Mouse (Mus musculus): ENCODE results near the gene Adprm.
"Not testable (repeated sequence)": the region's sequence is repeated elsewhere in the genome, so short reads cannot be mapped to it uniquely, and the experiment has no call there.

Adprm gene

DNA sequence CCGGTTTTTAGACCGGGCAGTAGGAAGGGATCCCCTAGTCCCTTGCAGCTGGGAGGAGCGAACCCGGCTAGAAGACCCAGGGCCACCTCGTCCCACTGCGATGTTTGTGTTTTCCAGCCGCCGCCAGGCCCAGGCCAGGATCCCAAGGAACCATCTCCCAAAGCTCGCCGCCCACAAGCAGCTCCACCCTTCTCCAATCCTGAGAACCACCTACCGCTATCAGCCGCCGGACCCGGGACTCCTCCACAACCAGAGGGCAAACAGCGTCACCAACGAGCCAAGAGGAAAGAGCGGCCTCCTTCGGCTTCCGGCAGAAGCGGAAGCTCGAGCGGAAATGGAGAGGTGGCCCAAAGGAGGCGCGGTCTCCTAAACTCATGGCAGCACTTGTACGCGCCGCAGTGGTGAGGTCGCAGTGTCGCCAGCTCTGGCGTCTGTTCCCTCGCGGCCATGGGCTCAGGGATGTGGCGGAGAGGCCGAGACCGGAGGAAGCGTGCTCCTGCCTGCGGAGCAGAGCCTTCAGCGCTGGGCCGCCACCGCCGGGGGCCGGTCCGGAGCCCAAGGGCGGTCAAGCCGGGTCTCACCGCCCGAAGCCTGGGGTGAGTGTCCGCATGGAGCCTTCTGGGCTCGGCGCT lies at the start of gene Adprm, which contains the start of gene Sco1:
Adprm (minus strand) TSS at position 274 of the 632 bp plus-strand sequence.
Sco1 (plus strand) TSS at position 350 of the 632 bp plus-strand sequence.
- in situ Hi-C loops (cut with MboI, MseI), result no loop called here

DNA sequence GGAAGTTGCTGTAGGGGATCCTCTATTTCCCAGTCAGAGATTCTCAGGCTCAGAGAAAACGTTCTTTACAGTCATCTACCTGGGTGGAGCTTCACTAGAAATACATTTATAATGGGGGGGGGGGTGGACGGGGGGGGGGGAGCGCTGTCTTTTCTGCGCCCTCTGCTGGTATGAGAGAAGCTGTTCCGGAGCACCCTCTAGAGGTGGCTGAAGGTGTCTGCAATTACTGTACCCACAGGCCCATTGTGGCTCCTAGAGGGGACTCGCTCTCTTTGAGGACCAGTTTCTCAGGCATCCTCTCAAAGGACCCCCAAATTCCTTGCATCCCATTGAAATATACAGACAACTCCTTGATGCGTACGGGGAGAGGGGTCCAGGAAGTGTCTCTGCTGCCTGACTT lies 49.3 kb upstream of the Adprm start:
- in situ Hi-C loops (cut with MboI, MseI), result no loop called here

DNA sequence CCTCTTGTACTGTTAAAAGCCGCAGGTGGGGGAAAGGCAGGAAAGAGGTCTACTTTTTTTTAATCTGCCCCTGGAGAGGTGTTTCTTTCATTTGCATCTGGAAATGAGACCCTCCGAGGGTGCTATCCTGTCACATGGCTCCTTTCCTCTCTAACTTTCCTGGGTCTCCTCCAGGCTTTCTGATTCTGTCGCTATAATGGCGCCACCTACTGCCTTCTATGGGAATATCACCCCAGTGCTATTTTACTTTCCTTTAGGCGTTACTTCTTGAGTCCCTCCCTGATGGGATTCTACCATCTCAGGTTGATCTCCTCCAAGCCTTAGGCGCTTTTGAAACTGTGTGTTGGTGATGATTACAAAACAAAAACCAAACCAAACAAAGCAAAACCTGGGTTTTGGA lies 47.8 kb upstream of the Adprm start:
- in situ Hi-C loops (cut with MboI, MseI), result no loop called here

DNA sequence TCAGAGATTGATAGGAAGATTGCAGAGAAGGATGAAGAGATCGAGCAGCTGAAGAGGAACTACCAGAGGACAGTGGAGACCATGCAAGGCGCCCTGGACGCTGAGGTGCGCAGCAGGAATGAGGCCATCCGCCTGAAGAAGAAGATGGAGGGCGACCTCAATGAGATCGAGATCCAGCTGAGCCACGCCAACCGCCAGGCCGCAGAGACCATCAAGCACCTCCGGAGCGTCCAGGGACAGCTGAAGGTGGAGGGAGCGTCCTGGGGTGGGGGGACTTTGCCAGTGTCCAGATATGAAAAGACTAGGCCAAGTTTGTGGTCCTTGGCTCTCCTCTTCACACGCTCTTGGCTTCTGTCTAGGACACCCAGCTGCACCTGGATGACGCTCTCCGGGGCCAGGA lies 46.8 kb upstream of the Adprm start:
- in situ Hi-C loops (cut with MboI, MseI), result loop anchor here (5.0 kb wide), 1 partner anchor 197 kb away; no protein-coding TSS in a partner anchor

DNA sequence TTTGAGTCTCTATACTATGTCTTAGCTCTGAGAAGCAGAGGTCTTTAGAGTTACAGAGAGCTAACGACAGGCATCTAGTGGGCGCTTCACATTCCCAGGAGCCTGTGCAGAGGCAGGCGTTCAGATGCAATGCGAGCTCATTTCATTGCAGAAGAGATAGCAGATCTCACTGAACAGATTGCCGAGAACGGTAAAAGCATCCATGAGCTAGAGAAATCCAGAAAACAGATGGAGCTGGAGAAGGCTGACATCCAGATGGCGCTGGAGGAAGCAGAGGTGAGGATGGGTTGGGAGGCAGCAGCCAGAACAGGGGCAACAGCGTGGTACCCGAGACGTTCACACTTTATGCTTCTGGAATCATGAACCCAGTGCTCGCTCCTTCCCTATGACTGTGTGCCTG lies 46.0 kb upstream of the Adprm start:
- in situ Hi-C loops (cut with MboI, MseI), result loop anchor here (5.0 kb wide), 1 partner anchor 196 kb away; no protein-coding TSS in a partner anchor

DNA sequence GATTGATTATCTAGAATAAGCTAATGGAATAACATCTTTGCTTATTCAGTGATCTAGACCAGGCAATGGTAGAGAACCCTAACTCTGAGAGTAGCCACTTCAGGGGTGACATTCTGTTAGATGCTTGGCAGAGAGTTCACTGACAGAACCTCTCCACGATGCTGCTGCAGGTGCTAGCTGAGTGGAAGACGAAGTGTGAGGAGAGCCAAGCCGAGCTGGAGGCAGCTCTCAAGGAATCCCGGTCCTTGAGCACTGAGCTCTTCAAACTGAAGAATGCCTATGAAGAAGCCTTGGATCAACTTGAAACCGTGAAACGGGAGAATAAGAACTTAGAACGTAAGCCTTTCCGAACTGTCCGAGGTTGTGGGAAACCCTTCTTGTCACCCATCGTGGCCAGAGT lies 45.3 kb upstream of the Adprm start:
- in situ Hi-C loops (cut with MboI, MseI), result loop anchor here (5.0 kb wide), 1 partner anchor 195 kb away; no protein-coding TSS in a partner anchor

DNA sequence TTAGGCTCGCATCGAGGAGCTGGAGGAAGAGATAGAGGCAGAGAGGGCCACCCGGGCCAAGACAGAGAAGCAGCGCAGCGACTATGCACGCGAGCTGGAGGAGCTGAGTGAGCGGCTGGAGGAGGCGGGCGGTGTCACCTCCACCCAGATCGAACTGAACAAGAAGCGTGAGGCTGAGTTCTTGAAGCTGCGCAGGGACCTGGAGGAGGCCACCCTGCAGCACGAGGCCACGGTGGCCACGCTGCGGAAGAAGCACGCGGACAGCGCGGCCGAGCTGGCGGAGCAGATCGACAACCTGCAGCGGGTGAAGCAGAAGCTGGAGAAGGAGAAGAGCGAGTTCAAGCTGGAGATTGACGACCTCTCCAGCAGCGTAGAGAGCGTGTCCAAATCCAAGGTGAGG lies 42.1 kb upstream of the Adprm start:
- in situ Hi-C loops (cut with MboI, MseI), result no loop called here

DNA sequence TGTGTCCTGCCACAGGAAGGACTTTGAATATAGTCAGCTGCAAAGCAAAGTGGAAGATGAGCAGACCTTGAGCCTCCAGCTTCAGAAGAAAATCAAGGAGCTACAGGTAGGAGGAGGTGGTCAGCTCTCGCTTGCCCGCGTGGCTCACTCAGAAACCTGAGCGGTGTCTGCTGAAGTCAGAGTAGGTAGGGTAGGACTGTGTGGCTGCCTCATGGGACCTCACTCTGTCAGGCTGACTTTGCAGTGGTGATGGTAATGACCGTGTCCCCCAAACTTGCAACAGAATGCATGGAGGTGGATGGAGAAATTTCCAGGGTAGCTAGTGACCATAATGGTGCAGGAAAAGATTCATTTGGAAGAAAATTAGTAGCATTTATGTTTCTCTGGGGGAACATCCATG lies 41.3 kb upstream of the Adprm start:
- in situ Hi-C loops (cut with MboI, MseI), result no loop called here

DNA sequence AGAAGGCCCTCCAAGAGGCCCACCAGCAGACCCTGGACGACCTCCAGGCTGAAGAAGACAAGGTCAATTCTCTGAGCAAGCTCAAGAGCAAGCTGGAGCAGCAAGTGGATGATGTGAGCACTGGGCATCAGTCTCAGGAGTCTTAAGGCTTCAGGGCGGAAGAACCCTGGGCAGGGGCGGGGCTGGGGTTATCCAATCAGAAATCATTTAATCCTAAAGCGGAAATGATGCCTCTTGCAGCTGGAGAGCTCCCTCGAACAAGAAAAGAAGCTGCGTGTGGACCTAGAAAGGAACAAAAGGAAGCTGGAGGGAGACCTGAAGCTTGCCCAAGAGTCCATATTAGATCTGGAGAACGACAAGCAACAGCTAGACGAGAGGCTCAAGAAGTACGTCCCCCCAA lies 40.8 kb upstream of the Adprm start:
- in situ Hi-C loops (cut with MboI, MseI), result no loop called here

DNA sequence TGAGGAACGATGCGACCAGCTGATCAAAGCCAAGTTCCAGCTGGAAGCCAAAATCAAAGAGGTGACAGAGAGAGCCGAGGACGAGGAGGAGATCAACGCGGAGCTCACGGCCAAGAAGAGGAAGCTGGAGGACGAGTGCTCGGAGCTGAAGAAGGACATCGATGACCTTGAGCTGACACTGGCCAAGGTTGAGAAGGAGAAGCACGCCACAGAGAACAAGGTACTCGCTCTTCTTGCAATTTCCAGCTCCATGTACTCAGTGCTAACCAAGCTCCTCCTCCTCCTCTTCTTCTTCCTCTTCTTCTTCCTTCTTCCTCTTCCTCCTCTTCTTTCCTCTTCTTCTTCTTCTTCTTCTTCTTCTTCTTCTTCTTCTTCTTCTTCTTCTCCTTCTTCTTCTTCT lies 40.0 kb upstream of the Adprm start:
- in situ Hi-C loops (cut with MboI, MseI), result not testable (repeated sequence)

DNA sequence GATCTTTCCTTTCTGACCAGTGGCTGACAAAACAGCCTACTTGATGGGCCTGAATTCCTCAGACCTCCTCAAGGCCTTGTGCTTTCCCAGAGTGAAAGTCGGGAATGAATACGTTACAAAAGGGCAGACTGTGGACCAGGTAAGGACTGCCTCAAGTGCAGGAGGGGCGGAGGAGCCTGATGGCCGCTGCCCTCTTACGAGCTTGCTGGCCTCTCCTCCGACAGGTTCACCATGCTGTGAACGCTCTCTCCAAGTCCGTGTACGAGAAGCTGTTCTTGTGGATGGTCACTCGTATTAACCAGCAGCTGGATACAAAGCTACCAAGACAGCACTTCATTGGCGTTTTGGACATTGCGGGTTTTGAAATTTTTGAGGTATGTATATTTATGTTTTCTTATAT lies 34.8 kb upstream of the Adprm start:
- in situ Hi-C loops (cut with MboI, MseI), result no loop called here

DNA sequence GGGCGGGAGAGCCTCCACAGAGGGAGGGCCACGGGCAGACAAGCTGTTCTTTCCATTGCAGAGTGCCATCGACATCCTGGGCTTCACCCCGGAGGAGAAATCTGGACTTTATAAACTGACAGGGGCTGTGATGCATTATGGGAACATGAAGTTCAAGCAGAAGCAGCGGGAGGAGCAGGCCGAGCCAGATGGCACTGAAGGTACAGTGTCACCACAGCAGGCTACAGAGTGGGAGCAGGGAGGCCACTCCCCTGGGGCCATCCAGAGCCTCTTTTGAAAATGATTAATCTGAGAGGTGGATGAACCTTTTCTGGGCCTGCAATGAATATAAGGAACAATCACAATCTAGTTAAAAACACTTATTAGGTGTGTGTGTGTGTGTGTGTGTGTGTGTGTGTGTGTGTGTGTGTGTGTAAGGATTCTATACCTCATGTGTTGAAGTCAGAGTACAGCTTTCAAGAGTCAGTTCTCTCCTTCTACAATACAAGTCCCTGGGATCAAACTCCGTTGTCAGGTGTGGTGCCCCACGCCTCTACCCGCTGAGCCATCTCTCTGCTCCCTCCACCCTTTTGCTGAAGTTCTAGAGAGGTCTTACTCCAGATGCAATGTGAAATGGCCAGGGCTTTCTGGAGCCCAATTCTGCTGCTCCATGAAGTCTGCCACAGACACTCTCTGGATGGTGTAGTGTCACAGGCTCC lies 34.2 kb upstream of the Adprm start:
- in situ Hi-C loops (cut with MboI, MseI), result no loop called here

DNA sequence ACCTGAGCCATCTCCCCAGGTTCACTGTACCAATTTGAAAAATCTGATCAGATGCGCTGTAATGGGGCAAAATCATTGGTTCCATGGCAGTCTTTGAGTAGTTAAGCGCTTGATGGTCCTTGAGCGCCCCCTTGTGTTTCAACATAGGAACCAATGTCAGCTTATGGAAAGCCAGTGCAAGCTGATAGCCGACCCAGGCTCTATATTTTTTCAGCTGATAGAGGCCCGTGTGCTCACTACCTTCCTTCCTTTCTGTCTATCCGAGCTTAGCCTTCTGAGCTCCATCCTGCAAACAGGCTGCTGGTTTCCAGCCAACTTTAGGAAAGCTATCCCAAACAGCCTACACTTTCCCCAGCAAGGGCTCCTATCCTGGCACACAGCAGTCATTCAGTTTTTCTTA lies 33.1 kb upstream of the Adprm start:
- in situ Hi-C loops (cut with MboI, MseI), result no loop called here

DNA sequence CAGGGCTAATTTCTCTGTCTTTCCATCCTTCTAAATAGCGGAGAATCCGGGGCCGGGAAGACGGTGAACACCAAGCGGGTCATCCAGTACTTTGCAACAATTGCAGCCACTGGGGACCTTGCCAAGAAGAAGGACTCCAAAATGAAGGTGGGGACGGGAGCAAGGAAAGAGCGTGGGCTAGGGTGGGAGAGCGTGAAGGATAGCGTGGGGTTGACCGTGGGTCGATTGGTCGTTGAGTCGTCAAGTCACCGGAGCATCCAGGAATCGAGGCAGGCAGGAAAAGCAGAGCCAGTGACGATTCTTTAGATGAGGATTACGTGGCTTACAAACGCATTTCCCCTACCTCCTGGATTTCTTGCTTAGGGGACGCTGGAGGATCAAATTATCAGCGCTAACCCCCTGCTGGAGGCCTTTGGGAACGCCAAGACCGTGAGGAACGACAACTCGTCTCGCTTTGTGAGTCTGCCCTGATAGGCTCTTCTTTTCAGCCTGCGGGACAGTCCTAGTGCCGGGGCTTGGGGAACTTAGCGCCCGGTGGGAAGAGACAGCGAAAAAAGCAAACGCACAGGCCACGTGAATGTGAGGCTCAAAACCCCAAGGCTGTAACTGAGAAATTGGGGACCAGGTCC lies 31.4 kb upstream of the Adprm start:
- in situ Hi-C loops (cut with MboI, MseI), result loop anchor here (5.0 kb wide), 1 partner anchor 57 kb away; the partner anchor contains the start of gene Tmem220

DNA sequence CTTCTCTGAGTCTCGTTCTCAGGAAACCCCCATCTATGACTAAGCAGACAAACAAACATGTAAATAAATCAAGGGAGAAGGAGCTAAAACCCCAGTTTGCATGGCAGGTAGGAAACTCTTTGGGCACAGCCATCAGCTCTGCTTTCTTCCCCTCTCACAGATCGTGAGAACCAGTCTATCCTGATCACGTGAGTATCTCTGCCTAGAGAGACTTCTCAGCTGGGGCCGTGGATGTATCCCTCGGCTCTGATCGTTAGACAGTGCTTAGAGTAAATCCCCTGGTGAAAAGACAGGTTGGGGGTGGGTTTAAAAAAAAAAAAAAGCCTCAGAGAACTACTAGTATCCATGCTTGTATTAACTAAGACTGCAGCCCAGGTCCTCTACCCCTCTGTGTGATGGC lies 30.8 kb upstream of the Adprm start:
- in situ Hi-C loops (cut with MboI, MseI), result loop anchor here (5.0 kb wide), 1 partner anchor 56 kb away; the partner anchor contains the start of gene Tmem220

DNA sequence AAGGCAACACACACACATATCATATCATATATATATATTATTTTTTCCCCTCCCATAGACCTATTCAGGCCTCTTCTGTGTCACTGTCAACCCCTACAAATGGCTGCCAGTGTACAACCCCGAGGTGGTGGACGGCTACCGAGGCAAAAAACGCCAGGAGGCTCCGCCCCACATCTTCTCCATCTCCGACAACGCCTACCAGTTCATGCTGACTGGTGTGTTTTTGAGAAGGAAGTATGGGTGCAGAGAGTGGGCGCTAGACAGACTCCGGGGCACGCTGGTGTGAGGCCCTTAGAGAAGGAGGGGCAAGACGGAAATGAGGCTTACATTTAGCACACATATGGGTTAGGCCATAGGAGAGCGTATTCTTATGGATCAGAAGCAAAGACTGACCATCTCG lies 30.4 kb upstream of the Adprm start:
- in situ Hi-C loops (cut with MboI, MseI), result loop anchor here (5.0 kb wide), 1 partner anchor 55 kb away; the partner anchor contains the start of gene Tmem220

DNA sequence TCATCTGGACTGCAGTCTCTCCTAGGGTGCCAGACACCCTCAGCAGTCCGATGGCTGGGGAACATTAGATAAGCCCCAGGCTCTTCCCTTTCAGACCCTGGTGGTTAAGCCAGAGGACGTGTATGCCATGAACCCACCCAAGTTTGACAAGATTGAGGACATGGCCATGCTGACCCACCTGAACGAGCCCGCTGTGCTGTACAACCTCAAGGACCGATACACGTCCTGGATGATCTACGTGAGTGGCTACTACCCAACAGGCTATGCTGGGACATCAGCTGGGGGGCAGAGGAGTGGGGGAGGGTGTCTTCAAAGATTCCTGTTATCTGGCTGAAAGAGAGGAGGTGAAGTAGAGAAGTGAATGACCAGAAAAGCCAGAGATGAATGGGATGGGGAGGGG lies 29.8 kb upstream of the Adprm start:
- in situ Hi-C loops (cut with MboI, MseI), result loop anchor here (5.0 kb wide), 1 partner anchor 55 kb away; the partner anchor contains the start of gene Tmem220

DNA sequence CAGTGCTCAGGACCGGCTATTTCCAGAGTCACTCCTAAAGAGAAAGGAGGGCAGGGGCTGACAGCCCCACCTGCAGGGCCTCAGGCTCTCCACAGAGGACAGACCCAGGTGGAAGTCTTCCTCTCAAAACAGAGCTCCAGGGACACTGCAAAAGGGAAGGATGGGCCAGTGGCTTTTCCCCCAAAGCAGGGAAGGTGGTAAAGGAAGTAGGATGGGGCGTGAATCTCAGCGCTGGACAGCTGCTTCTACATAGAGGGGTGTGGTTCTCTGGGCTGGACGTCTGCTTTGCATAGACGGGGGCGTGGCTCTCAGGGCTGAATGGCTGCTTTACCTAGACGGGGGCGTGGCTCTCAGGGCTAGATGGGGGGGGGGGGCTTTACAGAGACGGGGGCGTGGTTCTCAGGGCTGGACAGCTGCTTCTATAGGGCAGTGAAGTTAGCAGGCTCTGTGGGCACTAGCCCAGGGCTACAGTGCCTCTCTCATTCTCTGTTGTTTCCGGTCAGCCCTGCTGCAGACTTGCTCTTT lies 28.8 kb upstream of the Adprm start:
- in situ Hi-C loops (cut with MboI, MseI), result loop anchor here (5.0 kb wide), 1 partner anchor 54 kb away; the partner anchor contains the start of gene Tmem220

DNA sequence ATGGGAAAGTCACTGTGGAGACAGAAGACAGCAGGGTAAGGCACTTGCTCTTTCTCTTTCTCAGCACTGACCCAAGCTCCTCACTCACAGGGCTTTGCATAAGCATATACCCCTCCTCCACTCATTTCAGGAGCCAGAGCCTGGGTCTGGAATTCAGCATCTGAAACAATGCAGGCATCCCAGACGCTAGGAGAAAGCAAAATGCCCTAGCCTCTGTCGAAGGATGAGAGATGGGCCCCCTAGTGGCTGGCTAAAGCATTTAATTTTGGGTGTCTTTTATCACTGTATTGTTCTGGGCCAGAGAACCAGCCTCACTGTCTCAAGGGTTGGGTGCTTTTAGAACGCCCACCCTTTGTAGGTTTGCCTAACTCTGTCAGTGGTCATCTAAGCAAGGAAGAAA lies 27.8 kb upstream of the Adprm start:
- in situ Hi-C loops (cut with MboI, MseI), result loop anchor here (5.0 kb wide), 1 partner anchor 53 kb away; the partner anchor contains the start of gene Tmem220

DNA sequence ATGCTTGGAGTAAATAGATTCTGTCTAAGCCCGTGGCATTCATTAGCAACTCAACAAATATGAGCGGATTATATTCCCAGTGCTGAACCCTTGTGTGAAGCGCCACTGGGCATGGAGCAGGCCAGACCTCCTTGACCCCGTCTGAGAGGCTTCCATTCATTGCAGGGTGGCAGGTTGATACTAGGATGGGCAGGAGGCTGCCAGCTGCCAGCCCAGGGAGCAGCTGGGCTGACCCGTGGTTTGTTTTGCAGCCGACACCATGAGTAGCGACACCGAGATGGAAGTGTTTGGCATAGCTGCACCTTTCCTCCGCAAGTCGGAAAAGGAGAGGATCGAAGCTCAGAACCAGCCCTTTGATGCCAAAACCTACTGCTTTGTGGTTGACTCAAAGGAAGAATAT lies 27.3 kb upstream of the Adprm start:
- in situ Hi-C loops (cut with MboI, MseI), result loop anchor here (5.0 kb wide), 1 partner anchor 52 kb away; the partner anchor contains the start of gene Tmem220

DNA sequence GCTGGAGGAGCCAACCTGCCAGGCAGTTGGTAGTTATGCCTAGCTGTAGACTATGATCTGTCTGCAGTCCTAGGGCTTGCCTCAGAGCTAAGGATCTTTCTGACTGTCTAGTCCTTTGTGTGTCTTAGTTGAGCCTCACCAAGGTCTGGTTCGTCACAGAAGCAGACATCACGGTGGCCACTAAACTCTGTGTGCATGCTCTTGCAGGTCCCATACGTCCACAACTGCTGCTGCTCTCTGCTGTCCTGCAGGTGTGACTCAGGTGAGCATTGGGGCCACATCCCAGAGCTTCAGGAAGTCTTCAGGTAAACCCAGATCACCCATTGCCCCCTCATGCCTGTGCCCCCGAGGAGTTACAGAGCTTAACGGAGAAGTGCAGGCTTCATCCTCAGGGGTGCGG lies 26.5 kb upstream of the Adprm start:
- in situ Hi-C loops (cut with MboI, MseI), result no loop called here

DNA sequence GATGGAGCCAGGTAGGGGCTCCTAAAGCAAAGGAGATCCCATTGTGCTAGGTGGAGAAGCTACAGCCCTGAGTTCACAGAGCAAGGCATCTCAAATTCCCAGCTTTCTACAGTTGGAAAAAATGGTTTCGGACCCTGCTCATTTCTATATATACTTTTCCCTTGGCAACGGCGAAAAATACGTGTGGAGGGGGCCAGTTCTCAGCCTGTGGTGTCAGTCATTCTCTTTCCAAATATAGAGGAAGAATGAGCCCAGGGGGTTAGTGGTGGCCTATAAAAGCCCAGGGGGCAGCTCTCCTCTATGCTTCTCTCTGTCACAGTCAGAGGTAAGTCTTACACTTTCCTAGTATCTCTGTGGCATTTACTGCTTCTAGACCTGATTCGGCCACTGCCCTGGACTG lies 25.6 kb upstream of the Adprm start, which contains the start of gene Myh3:
Myh3 (plus strand) TSS at position 301 of the 400 bp plus-strand sequence.
- in situ Hi-C loops (cut with MboI, MseI), result no loop called here

Data from T-helper 1 cell (primary cell).